Mouse (Mus musculus) Patski (cell line): ENCODE results near the gene Ccdc47. TPM values are rescaled to one million over a fixed set of nuclear protein-coding genes. Genes with fewer than 3 reads are reported as not detected.
A peak's percentile ranks its signal among the peaks of the same experiment; 100 is the strongest.

ENCODE experiments used
- ATAC-seq: fragments of 100-300 bp; one replicate; pipeline ENCODE4 v1.8.0; 2021
- CTCF ChIA-PET: fragments of 350-600 bp; sonication (Branson Sonifier 250); formaldehyde crosslinking; loops from one replicate; lab custom pipeline; 2022; ENCODE audit warnings: inconsistent platforms; lab: Charles Lee
- POLR2A ChIA-PET: fragments of 350-600 bp; sonication (Branson Sonifier 250); formaldehyde crosslinking; loops from one replicate; lab custom pipeline; 2022; ENCODE audit warnings: antibody characterized with exemption, inconsistent platforms; lab: Charles Lee
- DNase-seq: peaks from one replicate; pipeline ENCODE4 v3.0.0-alpha.2; 2011; ENCODE audit warnings: low read depth, low spot score
- H3K27me3 ChIP-seq: fragments of 371-371 bp; one replicate; pipeline ENCODE4 v1.5.1; 2021
- CTCF ChIP-seq: fragments of 100-300 bp; IDR thresholded peaks from one replicate; pipeline ENCODE4 v1.5.1; 2021
- in situ Hi-C: fragments of 300-500 bp; cut with MboI; formaldehyde crosslinking; loops from 3 replicates; pipeline ENCODE4 v1.11.1; 2018; ENCODE audit warnings: low pct_unique_long_range_greater_than_20kb, mixed read lengths
- polyA plus RNA-seq: library from polyadenylated mRNA; unstranded; gene quantifications from one replicate; pipeline ENCODE4 v1.2.3, GENCODE M21; 2021

Ccdc47 gene
- 136 TPM for polyA plus RNA-seq

DNA sequence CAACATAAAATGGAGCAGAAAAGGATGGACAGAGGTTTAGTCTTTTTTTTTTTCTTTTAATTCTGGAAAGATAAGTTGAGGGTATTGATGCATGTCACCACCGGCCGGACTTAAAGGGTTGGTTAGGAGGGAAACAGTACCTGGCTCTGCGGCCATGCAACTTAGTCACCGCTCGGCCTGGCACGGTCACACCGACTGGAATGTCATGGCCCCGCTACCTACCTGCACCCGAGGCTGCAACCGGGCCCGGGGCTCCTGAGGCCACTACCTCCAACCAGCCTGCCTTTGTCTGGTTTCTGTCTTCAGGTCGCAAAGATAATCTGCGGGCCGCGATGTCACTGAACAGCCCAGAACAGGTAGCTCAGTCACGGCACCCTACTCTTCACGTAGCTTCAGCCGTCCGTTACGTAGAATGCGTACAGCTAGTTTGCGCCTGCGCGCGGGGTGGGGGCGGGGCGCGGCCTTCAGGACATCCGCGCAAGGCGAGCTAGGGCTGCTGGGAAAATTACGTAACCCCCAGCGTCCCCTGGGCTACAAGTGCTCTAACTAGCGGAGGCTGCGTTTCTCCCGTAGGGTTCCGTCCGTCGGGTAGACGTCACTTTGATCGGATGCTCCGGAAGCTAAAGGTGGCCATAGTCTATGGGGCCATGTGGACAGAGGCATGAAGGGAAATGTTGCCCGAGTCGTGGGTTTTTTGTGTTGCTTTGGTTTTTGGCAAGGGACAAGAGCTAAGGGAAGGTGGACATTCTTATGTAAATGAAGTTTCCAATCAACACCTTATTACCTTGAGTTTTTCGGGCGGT is at the start of gene Ccdc47:
Gene Ccdc47 (minus strand): TSS at position 418 of the 803 bp plus-strand sequence.
- H3K27me3 ChIP-seq, result no peaks in the 10 kb centered on the region
- in situ Hi-C loops, result no loop called here
- ATAC-seq (peak; percentile 94), DNase-seq (peak; percentile 96)
- POLR2A ChIA-PET, result no interaction called here
- TF ChIP-seq CTCF, result no peak
- CTCF ChIA-PET, result no interaction called here

DNA sequence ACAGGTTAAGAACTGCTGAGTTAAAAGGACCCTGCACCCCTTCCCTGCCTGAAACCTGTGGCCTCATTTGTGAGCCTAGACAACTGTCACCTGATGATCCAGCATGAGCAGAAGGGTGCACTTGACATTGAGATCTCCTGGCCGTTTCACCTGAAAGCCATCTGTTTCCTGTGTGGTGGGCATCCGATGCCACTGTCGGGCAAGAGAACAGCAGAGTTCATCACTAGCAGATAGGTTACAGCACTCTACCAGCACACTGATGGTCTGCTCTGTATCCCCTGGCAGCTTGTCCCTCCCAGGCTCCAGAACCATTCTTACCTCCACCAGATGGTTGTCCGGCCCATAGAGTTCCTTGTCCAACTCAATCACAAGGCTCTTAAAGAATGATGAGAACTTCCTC is 49.4 kb upstream of the Ccdc47 start:
- in situ Hi-C loops, result no loop called here
- ChIA-PET CTCF (interaction anchor here (1.5 to 2.0 kb wide), 2 partner anchors 9 to 10 kb away, joined by 4 read pairs; partner anchors contain the start of genes Ftsj3 and Psmc5), POLR2A (no interaction called here)
- no peak for TF ChIP-seq CTCF
- DNase-seq (no peak), ATAC-seq (no peak)
- no peaks in the 10 kb centered on the region for H3K27me3 ChIP-seq

DNA sequence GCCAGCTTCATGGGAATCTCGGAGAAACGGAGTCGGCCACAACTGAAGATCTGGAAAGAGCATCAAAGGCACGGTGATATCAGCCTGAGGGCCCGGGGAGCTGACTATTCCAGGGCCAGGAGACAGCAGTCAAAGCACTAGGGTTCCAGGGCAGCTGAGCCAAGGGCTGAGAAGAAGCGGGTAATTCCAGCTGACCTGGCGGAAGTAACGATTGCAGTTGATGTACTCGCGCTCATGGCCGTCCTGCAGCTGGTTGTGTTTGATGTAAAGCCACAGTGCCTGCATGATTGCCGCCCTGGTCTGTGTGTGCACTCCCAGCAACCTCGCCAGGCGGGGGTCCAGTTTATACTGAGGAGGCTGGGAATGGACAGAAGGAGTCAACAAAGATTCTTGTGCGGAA is 48.8 kb upstream of the Ccdc47 start:
- POLR2A ChIA-PET, result no interaction called here
- H3K27me3 ChIP-seq, result no peaks in the 10 kb centered on the region
- CTCF ChIA-PET, result interaction anchor here (2.0 kb wide), 1 partner anchor 11 kb away, joined by 4 read pairs; no protein-coding TSS in a partner anchor
- TF ChIP-seq CTCF, result no peak
- in situ Hi-C loops, result no loop called here
- DNase-seq (no peak), ATAC-seq (no peak)

DNA sequence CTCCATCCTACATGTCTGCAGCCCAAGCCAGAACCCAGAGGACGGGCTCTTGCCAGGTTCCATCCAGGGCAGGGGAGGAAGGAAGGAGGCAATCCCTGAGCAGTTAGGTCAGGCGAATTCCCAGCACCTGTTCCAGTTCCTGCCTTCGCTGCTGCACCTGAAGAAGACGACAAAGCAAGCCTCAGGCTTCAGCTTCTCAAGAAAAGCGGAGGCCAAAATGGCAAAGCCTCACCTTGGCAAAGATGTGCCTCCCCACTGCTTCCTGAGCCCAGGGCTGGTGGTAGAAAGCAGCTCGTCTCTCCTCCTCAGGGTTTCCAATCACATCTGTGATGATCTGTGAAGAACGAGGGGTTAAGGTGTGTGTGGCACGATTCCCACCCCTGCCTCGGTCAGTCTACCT is 47.8 kb upstream of the Ccdc47 start:
- POLR2A ChIA-PET, result no interaction called here
- in situ Hi-C loops, result no loop called here
- H3K27me3 ChIP-seq, result no peaks in the 10 kb centered on the region
- DNase-seq (no peak), ATAC-seq (no peak)
- TF ChIP-seq CTCF, result no peak
- CTCF ChIA-PET, result no interaction called here

DNA sequence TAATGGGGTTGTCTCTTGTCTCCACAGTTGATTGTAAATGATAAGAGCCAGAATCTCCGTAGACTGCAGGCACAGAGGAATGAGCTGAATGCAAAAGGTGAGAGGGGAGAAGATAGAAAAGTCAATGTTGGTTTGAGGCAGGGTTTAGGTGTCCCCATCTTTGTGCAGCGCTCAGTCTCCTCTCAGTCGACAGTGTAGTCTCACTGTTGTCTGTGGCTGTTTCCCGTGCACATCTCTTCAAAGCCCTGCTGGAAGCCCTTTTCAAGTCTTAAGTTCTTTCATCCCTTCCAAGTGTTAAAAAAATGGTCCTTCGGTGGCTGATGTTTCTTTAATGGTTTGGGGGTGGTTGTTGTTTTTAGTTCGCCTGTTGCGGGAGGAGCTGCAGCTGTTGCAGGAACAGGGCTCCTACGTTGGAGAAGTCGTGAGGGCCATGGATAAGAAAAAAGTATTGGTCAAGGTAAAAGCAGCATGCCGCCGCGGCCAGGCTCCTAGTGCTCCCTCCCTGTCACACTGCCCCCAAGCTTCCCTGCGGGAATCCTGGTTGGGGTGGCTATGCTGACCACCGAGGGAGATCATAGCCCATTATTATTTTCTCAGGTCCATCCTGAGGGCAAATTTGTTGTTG is 44.8 kb upstream of the Ccdc47 start:
- H3K27me3 ChIP-seq, result no peaks in the 10 kb centered on the region
- TF ChIP-seq CTCF, result no peak
- no peak for ATAC-seq
- in situ Hi-C loops, result no loop called here
- ChIA-PET POLR2A (no interaction called here), CTCF (interaction anchor here (1.3 to 1.4 kb wide), 2 partner anchors 15 to 20 kb away, joined by 3 to 5 read pairs; partner anchors contain the start of gene Tcam1)
- DNase-seq, result no peak

DNA sequence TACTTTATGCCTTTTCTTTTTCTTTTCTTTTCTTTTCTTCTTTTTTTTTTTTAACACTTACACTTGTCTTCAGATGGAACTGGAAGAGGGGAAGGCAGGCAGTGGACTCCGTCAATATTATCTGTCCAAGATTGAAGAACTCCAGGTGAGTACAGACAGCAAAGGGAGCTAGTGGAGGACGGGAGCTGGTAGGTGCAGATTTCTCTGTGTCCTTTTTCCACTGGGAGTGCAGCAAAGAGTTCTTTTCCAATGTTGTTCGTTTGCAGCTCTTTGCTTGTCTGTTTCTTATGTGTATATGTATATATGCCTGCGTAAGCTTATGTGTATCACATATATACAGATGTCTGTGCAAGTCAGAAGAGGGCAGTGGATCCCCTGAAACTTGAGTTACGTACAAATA is 40.6 kb upstream of the Ccdc47 start:
- DNase-seq (no peak), ATAC-seq (no peak)
- ChIA-PET POLR2A (interaction anchor here (1.2 kb wide), 1 partner anchor 15 kb away, joined by 8 read pairs; no protein-coding TSS in a partner anchor), CTCF (interaction anchor here (0.9 to 1.7 kb wide), 9 partner anchors 10 to 135 kb away, joined by 3 to 9 read pairs (median 4); partner anchors contain the start of gene Tcam1)
- in situ Hi-C loops, result no loop called here
- TF ChIP-seq CTCF, result no peak
- H3K27me3 ChIP-seq, result no peaks in the 10 kb centered on the region

DNA sequence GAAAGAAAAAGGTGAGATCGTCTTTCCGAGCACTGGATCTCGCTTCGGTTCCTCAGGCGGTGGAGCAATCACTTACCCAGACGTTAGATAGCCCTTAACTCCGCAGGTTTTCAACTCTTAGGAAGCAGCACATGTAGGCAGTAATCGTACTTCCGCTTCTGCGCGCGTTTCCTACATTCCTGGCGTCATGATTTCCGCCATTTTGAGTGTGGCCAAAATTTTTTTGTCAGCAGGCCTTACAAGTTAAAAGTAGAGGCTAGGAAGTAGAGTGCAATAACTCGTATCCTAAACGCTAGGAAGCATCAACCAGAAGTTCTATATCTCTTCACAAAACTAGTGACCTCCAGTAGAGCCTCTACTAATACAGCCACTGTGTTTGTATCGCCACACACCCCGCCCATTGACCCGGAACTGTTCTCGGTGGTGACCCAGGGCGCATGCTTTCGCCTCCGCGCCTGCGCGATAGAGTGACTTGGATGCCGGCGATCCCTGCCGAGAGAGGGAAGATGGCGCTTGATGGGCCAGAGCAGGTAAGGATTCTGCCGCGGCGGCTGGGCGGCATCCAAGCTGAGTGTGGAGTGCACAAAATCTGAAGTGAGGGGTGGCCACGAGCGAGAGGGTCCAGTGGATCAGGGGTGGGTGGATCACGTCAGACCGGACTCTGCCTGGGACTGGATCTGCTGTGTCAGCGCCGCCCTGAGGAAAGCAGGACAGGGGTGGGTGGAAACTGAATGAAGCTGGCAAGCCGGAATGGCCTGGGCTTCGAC is 39.7 kb upstream of the Ccdc47 start, which contains the start of the genes Ftsj3 and Psmc5:
Gene Ftsj3 (minus strand): TSS at position 395 of the 767 bp plus-strand sequence.
Gene Psmc5 (plus strand): TSS at position 470 of the 767 bp plus-strand sequence.
- TF ChIP-seq CTCF, result no peak
- CTCF ChIA-PET, result interaction anchor here (0.9 to 1.7 kb wide), 6 partner anchors 10 to 111 kb away, joined by 3 to 7 read pairs (median 4); no protein-coding TSS in a partner anchor
- in situ Hi-C loops, result no loop called here

DNA sequence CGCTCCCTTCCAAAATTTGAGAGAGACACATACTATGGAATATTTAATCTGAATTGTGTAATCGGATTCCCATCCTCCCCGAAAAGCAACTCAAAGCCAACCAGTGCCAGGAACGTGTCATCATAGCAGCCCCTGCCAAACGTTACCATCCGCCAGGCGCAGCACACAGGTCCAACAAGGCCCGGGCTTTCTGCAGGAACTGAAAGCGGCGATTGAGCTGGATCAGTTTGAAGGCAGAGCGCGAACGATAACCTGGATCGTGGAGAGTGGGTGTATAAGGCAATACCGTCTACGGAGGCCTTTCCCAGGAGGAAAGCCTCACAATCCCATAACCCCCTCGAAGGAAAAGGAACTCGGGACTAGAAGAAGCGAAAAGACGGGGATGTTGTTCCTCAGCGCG is 39.0 kb upstream of the Ccdc47 start:
- DNase-seq, result no peak
- ChIA-PET POLR2A (no interaction called here), CTCF (no interaction called here)
- H3K27me3 ChIP-seq, result no peaks in the 10 kb centered on the region
- in situ Hi-C loops, result no loop called here
- no peak for TF ChIP-seq CTCF
- ATAC-seq, result no peak

More for the DNA sequence above, 39.7 kb upstream of the Ccdc47 start, which contains the start of the genes Ftsj3 and Psmc5:
- POLR2A ChIA-PET, result interaction anchor here (1.2 kb wide), 1 partner anchor 15 kb away, joined by 8 read pairs; no protein-coding TSS in a partner anchor
- DNase-seq (peak; percentile 71), ATAC-seq (peak; percentile 63)
- no peaks in the 10 kb centered on the region for H3K27me3 ChIP-seq

DNA sequence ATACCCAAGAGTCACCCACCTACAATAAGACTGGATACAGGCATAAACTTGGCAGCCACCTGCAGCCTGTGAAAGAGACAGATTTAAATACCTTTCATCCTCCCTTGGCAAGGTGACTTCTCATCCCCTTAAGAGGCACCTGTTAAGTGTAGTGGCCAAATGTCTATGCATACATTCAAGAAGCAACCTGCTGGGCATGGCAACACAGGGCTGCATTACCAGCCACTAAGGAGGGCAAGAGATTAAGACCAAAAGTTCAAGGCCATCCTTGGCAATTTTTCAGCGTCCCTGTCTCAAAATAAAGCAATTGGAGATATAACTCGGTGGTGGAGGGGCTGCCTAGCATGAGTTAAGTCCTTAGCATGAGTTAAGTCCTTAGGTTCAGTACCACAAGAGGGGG is 38.6 kb upstream of the Ccdc47 start:
- no peak for TF ChIP-seq CTCF
- CTCF ChIA-PET, result no interaction called here
- DNase-seq (no peak), ATAC-seq (no peak)
- POLR2A ChIA-PET, result no interaction called here
- in situ Hi-C loops, result no loop called here
- H3K27me3 ChIP-seq, result no peaks in the 10 kb centered on the region

DNA sequence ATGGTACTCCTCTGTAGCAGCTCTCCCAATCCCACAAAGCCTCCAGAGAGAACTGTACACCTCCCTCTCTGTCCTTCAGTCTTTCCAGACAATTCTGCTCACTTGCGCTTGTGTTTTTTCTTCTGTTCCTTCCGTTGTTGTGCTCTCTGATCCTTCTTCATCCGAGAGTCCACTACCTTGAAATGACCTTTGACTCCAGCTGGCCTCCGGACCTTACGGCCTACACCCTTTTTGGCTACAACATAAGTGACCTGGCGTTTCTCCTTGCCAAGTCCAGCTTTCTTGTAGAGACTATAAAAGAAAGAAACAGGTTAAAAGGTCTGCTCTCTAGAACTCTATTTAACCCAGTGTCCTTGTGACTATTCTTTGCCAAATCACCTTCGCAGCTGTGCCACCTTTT is 33.2 kb upstream of the Ccdc47 start:
- no peak for DNase-seq
- CTCF ChIA-PET, result no interaction called here
- ATAC-seq, result no peak
- no peaks in the 10 kb centered on the region for H3K27me3 ChIP-seq
- POLR2A ChIA-PET, result interaction anchor here (0.8 kb wide), 1 partner anchor 26 kb away, joined by 3 read pairs; no protein-coding TSS in a partner anchor
- TF ChIP-seq CTCF, result no peak
- in situ Hi-C loops, result no loop called here
